Mouse (Mus musculus) adipocyte (in vitro differentiated cells): ENCODE results near the gene Chrm4.

Source experiments
- DNase-seq: peaks from one replicate; pipeline ENCODE4 v3.0.0-alpha.2; 2016; ENCODE audit warnings: low spot score

Gene Chrm4

DNA sequence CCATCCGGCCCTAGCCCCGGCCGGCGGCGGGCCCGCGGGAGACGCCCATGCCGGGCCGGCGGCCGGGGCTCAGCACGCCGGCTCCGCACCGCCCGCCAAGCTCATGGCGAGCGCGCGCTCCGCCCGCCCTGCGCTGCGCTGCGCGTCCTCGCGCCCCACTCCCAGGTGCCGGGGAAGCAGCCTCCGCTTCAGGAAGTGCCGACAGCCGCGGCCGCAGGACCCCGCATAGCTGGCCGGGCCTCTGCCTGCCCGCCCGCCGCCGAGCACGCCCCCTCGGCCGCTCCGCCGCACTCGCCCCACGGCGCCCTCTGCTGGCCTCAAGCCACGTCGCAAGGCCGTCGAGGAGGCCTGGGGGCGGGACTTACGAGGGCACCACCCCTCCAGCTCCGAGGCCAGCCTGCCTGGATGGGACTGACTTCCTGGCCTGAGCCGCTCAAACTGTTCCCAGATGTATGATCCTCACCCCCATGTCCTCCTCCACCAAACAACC lies 36.4 kb downstream of the Chrm4 start:
- peak; percentile 90 for DNase-seq

DNA sequence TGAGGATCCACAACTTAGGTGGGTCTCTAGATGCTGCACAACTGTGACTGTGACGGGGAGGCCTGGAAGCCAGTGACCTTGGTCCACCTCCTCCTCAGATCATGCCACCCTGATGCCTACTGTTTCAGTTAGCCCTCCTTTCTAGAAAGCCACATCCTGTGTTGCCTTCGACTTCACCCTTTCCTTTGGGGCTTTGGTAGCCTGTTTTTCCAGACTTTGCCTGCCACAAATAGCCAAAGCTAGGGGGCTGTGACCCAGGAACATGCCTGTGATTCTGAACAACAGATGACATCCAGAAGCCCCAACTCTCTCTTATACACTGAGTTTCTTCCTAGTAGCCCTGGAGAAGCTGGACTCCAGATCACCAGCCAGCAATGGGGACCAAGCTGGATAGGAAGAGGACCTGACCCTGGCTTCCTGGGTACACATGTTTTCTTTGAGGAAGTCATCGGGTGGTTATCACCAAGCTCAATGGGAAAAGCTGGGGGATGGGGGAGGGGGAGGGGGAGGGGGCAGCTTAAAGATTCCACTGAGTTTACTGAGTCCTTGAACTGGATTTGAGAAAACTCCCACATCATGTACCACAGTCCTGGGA lies 37.7 kb downstream of the Chrm4 start:
- no peak for DNase-seq

DNA sequence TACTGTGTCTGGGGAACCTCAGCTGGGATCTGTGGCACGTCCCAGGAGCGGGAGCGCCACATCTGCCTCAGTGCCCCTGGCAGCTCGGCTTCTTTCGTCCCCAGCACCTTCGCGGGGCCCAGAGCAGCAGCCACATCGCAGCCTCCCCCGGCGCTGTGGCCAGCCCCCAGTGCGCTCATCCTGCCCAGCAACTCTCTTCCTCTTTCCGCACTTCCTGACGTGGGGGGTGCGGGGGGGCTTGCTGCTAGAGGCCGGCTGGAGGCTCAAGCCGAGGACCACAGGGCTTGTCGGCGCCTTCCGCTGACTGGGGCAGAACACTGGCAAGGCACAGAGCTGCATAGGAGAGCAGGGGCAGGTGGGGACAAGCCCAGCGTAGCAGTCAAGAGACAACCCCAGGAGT lies 38.4 kb downstream of the Chrm4 start:
- DNase-seq: no peak

DNA sequence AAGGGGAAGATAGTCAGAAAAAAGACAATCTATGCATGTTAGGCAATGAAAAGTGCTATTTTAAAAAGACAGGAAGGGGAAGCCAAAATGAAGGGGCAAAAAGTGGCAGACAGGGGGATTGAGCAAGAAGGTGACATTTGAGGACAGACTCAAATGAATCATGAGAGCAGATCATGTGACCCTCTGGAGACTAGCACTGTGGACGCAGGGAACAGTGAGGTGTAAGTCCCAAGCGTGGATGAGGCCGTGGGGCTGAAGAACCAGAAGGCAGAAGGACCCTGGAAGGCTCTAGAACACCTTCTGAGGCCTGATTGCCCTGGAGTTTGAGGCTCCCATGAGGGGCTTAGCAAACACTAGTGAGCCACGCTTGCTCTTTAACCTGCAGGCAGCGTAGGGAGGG lies 39.3 kb downstream of the Chrm4 start:
- DNase-seq: no peak

DNA sequence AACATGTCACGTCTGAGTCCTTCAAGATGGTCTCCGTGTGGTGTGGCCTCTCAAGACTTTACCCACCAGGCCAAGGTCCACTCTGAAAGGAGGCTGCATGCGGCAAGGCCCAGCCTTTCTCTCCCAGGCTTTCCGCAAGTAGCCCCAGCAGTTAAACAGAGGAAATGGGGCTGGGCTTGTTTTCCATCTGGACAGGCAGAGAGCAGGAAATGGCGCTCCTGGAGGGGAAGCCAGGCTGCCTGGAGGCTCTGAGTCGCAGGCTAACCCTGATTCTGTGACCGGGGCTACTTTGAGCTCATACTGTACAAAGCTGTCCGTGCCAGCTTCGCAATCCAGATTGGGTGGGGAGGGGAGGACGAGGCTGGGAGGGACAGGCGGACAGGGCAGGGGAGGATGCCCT lies 40.9 kb downstream of the Chrm4 start:
- DNase-seq: no peak

DNA sequence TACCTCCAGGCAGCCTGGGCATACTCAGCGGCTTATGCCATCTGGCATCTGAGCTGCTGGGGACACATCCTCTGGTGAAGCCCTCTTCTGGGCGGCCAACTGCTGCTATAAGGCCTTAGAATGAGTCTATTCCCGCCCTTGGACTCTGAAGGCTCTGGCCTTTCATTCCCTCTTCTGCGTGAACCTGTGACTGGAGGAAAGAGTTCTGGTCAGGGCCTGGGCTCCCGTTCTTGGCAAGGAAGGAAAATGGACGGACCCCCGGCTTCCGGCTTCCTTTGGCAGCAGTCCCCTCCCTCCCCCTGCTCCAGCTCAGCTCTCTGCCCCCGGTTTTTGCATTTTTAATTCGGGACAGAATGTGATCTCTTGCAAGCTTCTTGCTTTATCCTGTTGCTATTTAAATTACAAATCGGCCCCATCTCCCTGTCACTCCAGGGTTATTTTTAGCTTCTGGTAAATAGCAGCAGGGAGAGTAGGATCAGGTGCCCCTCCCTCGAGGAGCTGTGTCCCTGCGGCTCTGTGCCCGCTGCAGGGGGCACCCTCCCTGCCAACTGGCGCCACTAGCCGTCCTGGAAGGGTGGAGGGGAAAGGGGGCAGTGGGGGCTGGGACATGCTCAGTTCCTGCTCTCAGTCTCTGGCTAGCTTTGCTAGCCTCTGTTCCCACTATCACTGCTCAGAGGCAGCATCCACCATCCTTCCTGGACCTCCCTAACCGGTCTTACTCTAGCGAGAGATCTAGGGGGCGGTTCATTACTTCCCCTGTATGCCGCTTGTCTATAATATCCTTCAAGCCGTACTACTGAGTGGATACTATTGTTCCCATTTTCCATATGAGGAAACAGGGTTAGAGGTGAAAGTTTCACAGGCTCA lies 44.4 kb downstream of the Chrm4 start:
- no peak for DNase-seq

DNA sequence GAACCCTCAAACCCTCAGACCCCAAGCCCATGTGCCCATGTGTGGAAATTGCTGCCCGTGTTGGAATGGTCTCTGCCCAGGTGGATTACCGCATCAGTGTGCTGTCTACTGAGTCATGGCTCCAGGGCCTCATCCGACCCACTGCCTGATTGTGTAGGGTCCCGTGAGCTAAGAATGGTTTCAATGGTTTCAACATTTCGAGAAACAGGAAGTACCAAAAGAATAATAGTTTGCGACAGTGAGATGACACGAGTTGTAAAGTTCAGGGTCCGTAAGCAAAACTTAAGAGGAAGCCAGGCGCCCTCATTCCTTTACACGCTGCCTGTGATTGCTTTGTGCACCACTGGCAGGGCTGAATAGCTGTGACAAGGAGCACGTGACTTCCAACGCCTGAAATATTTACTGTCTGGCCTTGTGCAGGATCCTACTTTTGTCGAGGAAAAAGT lies 45.1 kb downstream of the Chrm4 start:
- DNase-seq: no peak

DNA sequence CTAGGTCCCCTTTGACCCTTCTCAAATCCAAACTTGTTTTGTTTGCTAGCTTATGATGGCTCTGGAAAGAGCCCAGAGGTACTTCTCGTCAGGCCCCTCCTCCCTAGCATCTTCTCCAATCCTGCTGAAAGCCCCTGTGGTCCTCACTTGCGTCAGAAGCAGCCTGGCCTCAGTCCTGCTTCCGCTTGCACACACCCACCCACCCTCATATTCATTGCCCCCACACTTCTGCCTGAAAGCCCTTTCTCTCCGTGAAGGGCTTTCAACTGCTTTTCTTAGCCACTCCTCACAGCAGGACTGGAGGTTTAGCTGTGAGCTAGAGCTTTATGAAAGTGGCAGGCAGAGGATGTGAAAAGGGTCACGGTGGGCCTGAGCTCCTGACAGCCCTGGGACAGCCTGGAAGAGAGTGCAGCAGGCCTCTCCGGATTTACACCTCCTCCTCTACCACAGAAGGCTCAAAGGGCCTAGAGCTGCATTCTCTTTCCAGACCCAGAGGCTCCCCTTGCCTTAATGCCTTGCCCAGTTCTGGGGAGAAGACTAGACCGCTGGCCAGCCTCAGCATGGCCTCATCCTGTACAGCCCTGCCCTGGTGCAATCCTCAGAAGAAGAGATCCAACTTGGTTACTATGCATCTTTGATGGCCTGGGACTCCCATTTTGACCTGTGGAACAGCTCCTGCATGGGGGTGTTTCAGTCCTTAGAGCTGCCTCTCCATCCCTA lies 46.5 kb downstream of the Chrm4 start:
- DNase-seq: no peak

DNA sequence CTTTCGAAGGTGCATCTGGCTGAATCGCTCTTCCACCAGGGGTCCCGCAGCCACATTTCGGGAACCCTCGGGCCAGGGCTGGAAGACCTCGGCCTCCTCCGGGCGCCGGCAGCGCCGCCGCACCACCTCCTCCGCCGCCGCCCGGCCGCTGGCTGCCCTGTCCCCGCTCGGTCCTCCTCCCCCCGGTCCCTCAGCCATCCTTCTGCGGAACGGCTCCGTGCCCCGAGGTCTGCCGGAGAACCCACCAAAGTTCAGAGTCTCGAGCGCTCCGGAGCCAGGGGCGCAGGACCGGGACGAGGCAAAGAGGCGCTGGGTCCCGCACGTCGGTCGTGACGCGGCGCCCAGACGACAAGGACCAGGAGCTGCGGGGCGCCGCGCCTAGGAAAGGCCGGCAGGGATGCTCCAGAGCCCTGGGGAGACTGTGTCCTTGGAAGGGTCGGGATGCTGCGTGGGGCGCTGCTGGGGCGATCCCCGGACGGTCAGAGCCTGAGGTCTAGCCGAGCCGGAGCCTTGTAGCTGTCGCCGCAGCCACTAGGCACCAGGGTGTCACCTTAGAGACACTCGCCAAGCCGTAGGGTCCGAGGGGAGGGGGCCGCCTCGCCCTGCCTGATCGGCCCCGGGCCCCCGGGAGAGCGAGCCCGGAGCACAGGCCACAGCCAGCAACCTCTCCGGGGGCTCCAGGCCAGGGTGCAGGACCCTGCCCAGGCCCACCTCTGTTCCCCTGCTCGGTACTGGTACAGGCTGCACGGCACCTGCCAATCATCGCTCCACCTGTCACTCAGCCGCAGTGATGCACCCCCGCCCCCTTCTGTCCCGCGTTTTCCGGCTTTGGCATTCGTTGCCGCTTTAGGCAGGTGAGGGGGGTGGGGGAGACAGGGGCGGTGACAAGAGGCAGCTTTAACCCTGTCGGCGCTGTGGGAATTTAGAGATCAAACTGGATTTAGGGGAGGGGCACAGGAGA lies 48.8 kb downstream of the Chrm4 start, which contains the start of gene Dgkz:
Dgkz (minus strand) TSS at position 284 of the 961 bp plus-strand sequence.
- DNase-seq: no peak

DNA sequence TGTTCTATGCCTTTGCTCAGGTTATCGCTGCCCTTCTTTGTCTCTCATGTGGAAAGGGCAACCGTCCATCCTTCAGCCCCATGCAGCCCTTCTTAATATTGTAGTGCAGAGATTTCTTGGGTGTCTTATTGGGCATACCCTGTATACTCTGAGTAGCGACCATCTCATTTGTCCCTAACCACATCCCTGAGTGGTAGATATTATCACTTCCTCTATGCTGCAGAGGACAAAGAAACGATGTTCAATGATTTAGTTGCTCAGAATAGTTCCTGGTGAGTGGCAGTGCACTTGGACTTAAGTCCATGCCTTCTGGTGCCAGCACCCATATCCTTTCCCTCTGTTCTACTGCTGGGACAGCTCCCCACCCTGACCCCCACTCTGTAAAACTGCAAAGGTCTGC lies 50.9 kb downstream of the Chrm4 start:
- DNase-seq: no peak
